In the genomic region with DNA sequence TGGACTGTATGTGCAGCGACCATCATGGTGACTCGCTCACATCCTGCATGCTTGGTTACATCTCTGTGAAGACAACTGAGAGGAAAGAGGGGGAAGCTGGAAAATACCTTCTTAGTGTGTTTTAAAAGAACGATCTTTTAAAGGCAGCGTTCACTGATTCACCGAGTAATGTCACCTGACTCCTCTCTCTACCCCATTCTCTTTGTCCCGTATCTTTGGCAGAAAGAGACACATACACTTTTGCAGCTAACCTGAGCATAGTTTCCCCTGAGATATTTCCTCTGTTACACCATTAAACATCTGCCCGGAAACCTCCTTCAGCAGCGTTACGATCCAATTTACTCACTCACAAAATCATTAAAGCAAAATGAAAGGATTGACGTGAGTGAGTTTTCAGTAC, we compare ENCODE assay signal across 25 mouse cellular contexts.
DNase-seq lines count a peak whose midpoint lies in the region; ATAC-seq and TF ChIP-seq lines count a peak whose summit lies in the region.
"Had no signal": no experiment of that assay in that cellular context is flagged by ENCODE, and none has a peak within 500 bp of the region (broad histone marks: within the 10 kb centered on the region; RNA-seq: fewer than 3 reads in every experiment).

No protein-coding gene starts in this region.

- H3K4me1 ChIP-seq in kidney, postnatal 0 days (replicated peaks; ENCODE audit: insufficient read depth, low read length): no peaks in the 10 kb centered on the region
- no peaks in the 10 kb centered on the region for H3K4me1 ChIP-seq in kidney, embryonic 15.5 days
- no peaks in the 10 kb centered on the region for H3K4me1 ChIP-seq in hindbrain, embryonic 15.5 days (replicated peaks)
- H3K4me1 ChIP-seq in midbrain, embryonic 14.5 days (ENCODE audit: control insufficient read depth, insufficient read depth, low read length): peaks cover 7% of the 10 kb centered on the region
- H3K4me1 ChIP-seq in neural tube, embryonic 15.5 days: peaks cover 4% of the 10 kb centered on the region; the same call in 1 of the 2 replicates
- H3K4me1 ChIP-seq: embryonic facial prominence, embryonic 12.5 days; forebrain, embryonic 13.5 days; heart, embryonic 10.5 days; limb, embryonic 15.5 days; lung, embryonic 15.5 days; megakaryocyte, embryonic 14.5 days had no signal

- H3K9ac ChIP-seq in kidney, postnatal 0 days (ENCODE audit: low read depth, low read length): no peak overlapping the region
- H3K9ac ChIP-seq in kidney, embryonic 15.5 days: no peak overlapping the region
- no peak overlapping the region for H3K9ac ChIP-seq in hindbrain, embryonic 15.5 days
- peak overlapping the region; percentile 23; the same call in 1 of the 2 replicates for H3K9ac ChIP-seq in midbrain, embryonic 14.5 days (replicated peaks; ENCODE audit: low read length)
- peak overlapping the region; percentile 9; the same call in 1 of the 2 replicates for H3K9ac ChIP-seq in neural tube, embryonic 15.5 days (replicated peaks)
- H3K9ac ChIP-seq: embryonic facial prominence, embryonic 12.5 days; forebrain, embryonic 13.5 days; limb, embryonic 15.5 days; liver, embryonic 14.5 days; lung, embryonic 15.5 days had no signal

- H3K9me3 ChIP-seq in kidney, postnatal 0 days (replicated peaks; ENCODE audit: low read length): no peaks in the 10 kb centered on the region; the same call in 1 of the 2 replicates
- H3K9me3 ChIP-seq in kidney, embryonic 15.5 days (replicated peaks): no peaks in the 10 kb centered on the region
- H3K9me3 ChIP-seq in hindbrain, embryonic 15.5 days: no peaks in the 10 kb centered on the region
- no peaks in the 10 kb centered on the region for H3K9me3 ChIP-seq in midbrain, embryonic 14.5 days (ENCODE audit: control insufficient read depth, low read length)
- H3K9me3 ChIP-seq in neural tube, embryonic 15.5 days (replicated peaks): no peaks in the 10 kb centered on the region
- H3K9me3 ChIP-seq: embryonic facial prominence, embryonic 12.5 days; forebrain, embryonic 13.5 days; heart, embryonic 10.5 days; limb, embryonic 15.5 days; lung, embryonic 15.5 days had no signal

- H3K4me3 ChIP-seq in kidney, postnatal 0 days (replicated peaks; ENCODE audit: low read depth, low read length): no peak overlapping the region
- no peak overlapping the region for H3K4me3 ChIP-seq in kidney, embryonic 15.5 days (replicated peaks)
- peak overlapping the region; percentile 26 for H3K4me3 ChIP-seq in hindbrain, embryonic 15.5 days
- H3K4me3 ChIP-seq in midbrain, embryonic 14.5 days (replicated peaks; ENCODE audit: low read depth, low read length): peak overlapping the region; percentile 13; the same call in 1 of the 2 replicates
- H3K4me3 ChIP-seq in neural tube, embryonic 15.5 days (replicated peaks): peak overlapping the region; percentile 24
- H3K4me3 ChIP-seq: embryonic facial prominence, embryonic 12.5 days; erythroblast, embryonic 14.5 days; forebrain, embryonic 13.5 days; heart, embryonic 10.5 days; limb, embryonic 15.5 days; lung, embryonic 15.5 days; megakaryocyte, embryonic 14.5 days had no signal

- H3K36me3 ChIP-seq in kidney, postnatal 0 days (ENCODE audit: insufficient read depth, low read length): no peaks in the 10 kb centered on the region
- H3K36me3 ChIP-seq in kidney, embryonic 15.5 days: no peaks in the 10 kb centered on the region
- H3K36me3 ChIP-seq in hindbrain, embryonic 15.5 days: no peaks in the 10 kb centered on the region
- no peaks in the 10 kb centered on the region for H3K36me3 ChIP-seq in midbrain, embryonic 14.5 days (ENCODE audit: control insufficient read depth, insufficient read depth, low read length)
- no peaks in the 10 kb centered on the region for H3K36me3 ChIP-seq in neural tube, embryonic 15.5 days
- H3K36me3 ChIP-seq: embryonic facial prominence, embryonic 12.5 days; heart, embryonic 10.5 days; limb, embryonic 15.5 days; lung, embryonic 15.5 days had no signal

- no peak overlapping the region for H3K27ac ChIP-seq in kidney, postnatal 0 days
- no peak overlapping the region for H3K27ac ChIP-seq in kidney, embryonic 15.5 days
- H3K27ac ChIP-seq in hindbrain, embryonic 15.5 days (replicated peaks): peak overlapping the region; percentile 9; the same call in 1 of the 2 replicates
- H3K27ac ChIP-seq in midbrain, embryonic 14.5 days (replicated peaks; ENCODE audit: low read depth, low read length): peak overlapping the region; percentile 38; the same call in 1 of the 2 replicates
- H3K27ac ChIP-seq in neural tube, embryonic 15.5 days (replicated peaks): peak overlapping the region; percentile 58
- H3K27ac ChIP-seq: embryonic facial prominence, embryonic 12.5 days; forebrain, embryonic 13.5 days; heart, embryonic 10.5 days; limb, embryonic 15.5 days; liver, embryonic 14.5 days; lung, embryonic 15.5 days had no signal

- H3K27me3 ChIP-seq in kidney, postnatal 0 days (ENCODE audit: insufficient read depth, low read length): no peaks in the 10 kb centered on the region
- H3K27me3 ChIP-seq in kidney, embryonic 15.5 days: no peaks in the 10 kb centered on the region
- no peaks in the 10 kb centered on the region for H3K27me3 ChIP-seq in hindbrain, embryonic 15.5 days
- H3K27me3 ChIP-seq in midbrain, embryonic 14.5 days (ENCODE audit: control insufficient read depth, insufficient read depth, low read length): no peaks in the 10 kb centered on the region
- no peaks in the 10 kb centered on the region for H3K27me3 ChIP-seq in neural tube, embryonic 15.5 days (replicated peaks)
- H3K27me3 ChIP-seq: embryonic facial prominence, embryonic 12.5 days; forebrain, embryonic 13.5 days; limb, embryonic 15.5 days; lung, embryonic 15.5 days; megakaryocyte, embryonic 14.5 days had no signal

- 54% methylated on average over 10 of the region's 10 CpGs for WGBS in kidney, postnatal 0 days
- 69% methylated on average over 10 of the region's 10 CpGs for WGBS in kidney, embryonic 15.5 days
- 53% methylated on average over 10 of the region's 10 CpGs for WGBS in hindbrain, embryonic 15.5 days
- WGBS in midbrain, embryonic 14.5 days: 36% methylated on average over 10 of the region's 10 CpGs
- WGBS in neural tube, embryonic 15.5 days: 49% methylated on average over 10 of the region's 10 CpGs

- no peak for ATAC-seq in kidney, postnatal 0 days (replicated peaks; ENCODE audit: low FRiP score, low read depth)
- ATAC-seq in kidney, embryonic 15.5 days (replicated peaks; ENCODE audit: low FRiP score): no peak
- no peak for ATAC-seq in hindbrain, embryonic 15.5 days (ENCODE audit: low FRiP score, low read depth)
- no peak for ATAC-seq in midbrain, embryonic 14.5 days (ENCODE audit: low FRiP score, low TSS enrichment)
- peak; percentile 59 for ATAC-seq in neural tube, embryonic 15.5 days (ENCODE audit: low FRiP score)
- ATAC-seq: forebrain, embryonic 13.5 days; intestine, postnatal 0 days had no signal

- TF ChIP-seq CTCF in kidney, postnatal 0 days (IDR thresholded peaks at IDR 0.05; ENCODE audit: low read depth): no peak

- H3K4me2 ChIP-seq in kidney, postnatal 0 days (ENCODE audit: low read length): peak overlapping the region; percentile 27; the same call in 1 of the 2 replicates
- no peak overlapping the region for H3K4me2 ChIP-seq in kidney, embryonic 15.5 days
- H3K4me2 ChIP-seq in hindbrain, embryonic 15.5 days: peak overlapping the region; percentile 45
- H3K4me2 ChIP-seq in midbrain, embryonic 14.5 days (ENCODE audit: low read length): peak overlapping the region; percentile 44
- H3K4me2 ChIP-seq in neural tube, embryonic 15.5 days: peak overlapping the region; percentile 42
- H3K4me2 ChIP-seq: embryonic facial prominence, embryonic 12.5 days; forebrain, embryonic 13.5 days; limb, embryonic 15.5 days; lung, embryonic 15.5 days had no signal

- no peak for DNase-seq in kidney, postnatal 0 days (ENCODE audit: low spot score)
- peak; percentile 16 for DNase-seq in midbrain, embryonic 14.5 days
- DNase-seq in retina, embryonic 14.5 days (ENCODE audit: low spot score): no peak
- DNase-seq in spleen, adult 12 weeks (ENCODE audit: low spot score): no peak
- DNase-seq: adrenal gland, adult 2 months; cerebellum, adult 11-12 months; kidney, postnatal 4 days; layer of hippocampus, adult 9-11 months; left cerebral cortex, postnatal 4 days; lung, postnatal 36 days; retina, postnatal 1 day; right cerebral cortex, postnatal 25 days; thymus, postnatal 25 days had no signal

Comparison
In these comparisons a context has a peak if more than half of its experiments do, and no peak if none do; other contexts are left out.
1. H3K27ac ChIP-seq: peak in hindbrain, embryonic 15.5 days (single experiment), midbrain, embryonic 14.5 days (single experiment) and neural tube, embryonic 15.5 days (single experiment); none in kidney, postnatal 0 days (single experiment) and kidney, embryonic 15.5 days (single experiment).
2. H3K4me3 ChIP-seq: peak in hindbrain, embryonic 15.5 days (single experiment), midbrain, embryonic 14.5 days (single experiment) and neural tube, embryonic 15.5 days (single experiment); none in kidney, postnatal 0 days (single experiment) and kidney, embryonic 15.5 days (single experiment).
3. H3K9ac ChIP-seq: peak in midbrain, embryonic 14.5 days (single experiment) and neural tube, embryonic 15.5 days (single experiment); none in kidney, postnatal 0 days (single experiment), kidney, embryonic 15.5 days (single experiment) and hindbrain, embryonic 15.5 days (single experiment).